ENCODE assay signal across 8 mouse cellular contexts in genomic region chr9:105053812-105054211, GRCm38 (mm10). TPM values are rescaled to one million over a fixed set of nuclear protein-coding genes. Genes with fewer than 3 reads are reported as not detected.
DNase-seq lines count a peak whose midpoint lies in the region; ATAC-seq and TF ChIP-seq lines count a peak whose summit lies in the region.

No protein-coding gene starts in this region.

- no peak overlapping the region for H3K27ac ChIP-seq in kidney, postnatal 0 days
- no peak overlapping the region for H3K27ac ChIP-seq in embryonic facial prominence, embryonic 11.5 days (replicated peaks; ENCODE audit: low read depth, low read length)
- peak overlapping the region; percentile 55; the same call in 1 of the 2 replicates for H3K27ac ChIP-seq in intestine, postnatal 0 days (ENCODE audit: low read depth, low read length)
- no peak overlapping the region for H3K27ac ChIP-seq in neural tube, embryonic 13.5 days (replicated peaks)

- peak; percentile 14 for DNase-seq in kidney, postnatal 0 days (ENCODE audit: low spot score)
- no peak for DNase-seq in kidney, adult 8-10 months
- no peak for DNase-seq in embryonic facial prominence, embryonic 11.5 days (ENCODE audit: low spot score)
- no peak for DNase-seq in embryo, embryonic 10 days (ENCODE audit: low spot score)
- DNase-seq in left cerebral cortex, adult 11 months (ENCODE audit: low spot score): no peak
- DNase-seq in kidney, postnatal 25 days: no peak

- H3K27me3 ChIP-seq in kidney, postnatal 0 days (ENCODE audit: insufficient read depth, low read length): no peaks in the 10 kb centered on the region
- no peaks in the 10 kb centered on the region for H3K27me3 ChIP-seq in embryonic facial prominence, embryonic 11.5 days (ENCODE audit: control insufficient read depth, insufficient read depth, low read length)
- no peaks in the 10 kb centered on the region for H3K27me3 ChIP-seq in intestine, postnatal 0 days (replicated peaks; ENCODE audit: control insufficient read depth, insufficient read depth, low read length)
- H3K27me3 ChIP-seq in neural tube, embryonic 13.5 days: no peaks in the 10 kb centered on the region

- peak overlapping the region; percentile 95 for H3K9ac ChIP-seq in kidney, postnatal 0 days (ENCODE audit: low read depth, low read length)
- peak overlapping the region; percentile 97 for H3K9ac ChIP-seq in embryonic facial prominence, embryonic 11.5 days (replicated peaks; ENCODE audit: low read length)
- peak overlapping the region; percentile 92 for H3K9ac ChIP-seq in intestine, postnatal 0 days (ENCODE audit: low read depth, low read length)
- peak overlapping the region; percentile 96 for H3K9ac ChIP-seq in neural tube, embryonic 13.5 days

- 45% methylated on average over 4 of the region's 4 CpGs for WGBS in kidney, postnatal 0 days
- WGBS in embryonic facial prominence, embryonic 11.5 days: 54% methylated on average over 4 of the region's 4 CpGs
- WGBS in intestine, postnatal 0 days: 36% methylated on average over 4 of the region's 4 CpGs
- WGBS in neural tube, embryonic 13.5 days: 54% methylated on average over 4 of the region's 4 CpGs

- peak overlapping the region; percentile 74 for H3K4me2 ChIP-seq in kidney, postnatal 0 days (ENCODE audit: low read length)
- peak overlapping the region; percentile 53 for H3K4me2 ChIP-seq in embryonic facial prominence, embryonic 11.5 days (ENCODE audit: low read depth, low read length)
- H3K4me2 ChIP-seq in intestine, postnatal 0 days (replicated peaks; ENCODE audit: low read depth): peak overlapping the region; percentile 66
- H3K4me2 ChIP-seq in neural tube, embryonic 13.5 days: peak overlapping the region; percentile 88

- peaks cover 28% of the 10 kb centered on the region for H3K36me3 ChIP-seq in kidney, postnatal 0 days (ENCODE audit: insufficient read depth, low read length)
- H3K36me3 ChIP-seq in embryonic facial prominence, embryonic 11.5 days (replicated peaks; ENCODE audit: control insufficient read depth, insufficient read depth, low read depth, low read length): peaks cover 7% of the 10 kb centered on the region
- peaks cover 31% of the 10 kb centered on the region for H3K36me3 ChIP-seq in intestine, postnatal 0 days (ENCODE audit: control insufficient read depth, insufficient read depth)
- H3K36me3 ChIP-seq in neural tube, embryonic 13.5 days: peaks cover 38% of the 10 kb centered on the region

- ATAC-seq in kidney, postnatal 0 days (replicated peaks; ENCODE audit: low FRiP score, low read depth): no peak
- ATAC-seq in embryonic facial prominence, embryonic 11.5 days (replicated peaks; ENCODE audit: insufficient number of reproducible peaks, low FRiP score, low TSS enrichment, low read depth): no peak
- no peak for ATAC-seq in intestine, postnatal 0 days
- ATAC-seq in neural tube, embryonic 13.5 days (ENCODE audit: low read depth): no peak

- TF ChIP-seq CTCF in kidney, postnatal 0 days (IDR thresholded peaks at IDR 0.05; ENCODE audit: low read depth): no peak
- no peak for TF ChIP-seq CTCF in intestine, postnatal 0 days (IDR thresholded peaks at IDR 0.05; ENCODE audit: low read depth)

- no peaks in the 10 kb centered on the region for H3K9me3 ChIP-seq in kidney, postnatal 0 days (replicated peaks; ENCODE audit: low read length)
- H3K9me3 ChIP-seq in embryonic facial prominence, embryonic 11.5 days (replicated peaks; ENCODE audit: control insufficient read depth, low read length): no peaks in the 10 kb centered on the region
- H3K9me3 ChIP-seq in intestine, postnatal 0 days (ENCODE audit: control insufficient read depth): no peaks in the 10 kb centered on the region
- no peaks in the 10 kb centered on the region for H3K9me3 ChIP-seq in neural tube, embryonic 13.5 days

- no peaks in the 10 kb centered on the region for H3K4me1 ChIP-seq in kidney, postnatal 0 days (replicated peaks; ENCODE audit: insufficient read depth, low read length)
- H3K4me1 ChIP-seq in embryonic facial prominence, embryonic 11.5 days (ENCODE audit: control insufficient read depth, insufficient read depth, low read length): no peaks in the 10 kb centered on the region
- no peaks in the 10 kb centered on the region for H3K4me1 ChIP-seq in intestine, postnatal 0 days (replicated peaks; ENCODE audit: control insufficient read depth, insufficient read depth, low read length)
- peaks cover 18% of the 10 kb centered on the region for H3K4me1 ChIP-seq in neural tube, embryonic 13.5 days (replicated peaks)

- H3K4me3 ChIP-seq in kidney, postnatal 0 days (replicated peaks; ENCODE audit: low read depth, low read length): peak overlapping the region; percentile 93
- H3K4me3 ChIP-seq in embryonic facial prominence, embryonic 11.5 days (ENCODE audit: low read depth, low read length): peak overlapping the region; percentile 98
- H3K4me3 ChIP-seq in intestine, postnatal 0 days (ENCODE audit: low read depth, low read length): peak overlapping the region; percentile 80
- H3K4me3 ChIP-seq in neural tube, embryonic 13.5 days: peak overlapping the region; percentile 100

RNA-seq across cellular contexts. Expression of gene Mrpl3, which starts 0.8 kb away (rescaled TPM):
- polyA plus RNA-seq in kidney, postnatal 0 days (2015; fragmentation: Nextera tagmentation; extraction: Ambion mirVana): 108 and 109 TPM in 2 replicates
- polyA plus RNA-seq in embryonic facial prominence, embryonic 11.5 days (2014; fragmentation: Nextera tagmentation; extraction: Ambion mirVana): 126 and 134 TPM in 2 replicates
- 48.9 and 55.5 TPM in 2 replicates for polyA plus RNA-seq in intestine, postnatal 0 days (2015; fragmentation: Nextera tagmentation; extraction: Ambion mirVana)
- 103 and 104 TPM in 2 replicates for polyA plus RNA-seq in neural tube, embryonic 13.5 days (2015; fragmentation: Nextera tagmentation; extraction: Ambion mirVana)
